Mouse (Mus musculus) embryo, embryonic 10.5 days (tissue): Measurements from ENCODE around the gene Hook2.

Source experiments
- DNase-seq: peaks from one replicate; pipeline ENCODE4 v3.0.0-alpha.2; 2015; ENCODE audit warnings: low spot score

The Hook2 gene

DNA sequence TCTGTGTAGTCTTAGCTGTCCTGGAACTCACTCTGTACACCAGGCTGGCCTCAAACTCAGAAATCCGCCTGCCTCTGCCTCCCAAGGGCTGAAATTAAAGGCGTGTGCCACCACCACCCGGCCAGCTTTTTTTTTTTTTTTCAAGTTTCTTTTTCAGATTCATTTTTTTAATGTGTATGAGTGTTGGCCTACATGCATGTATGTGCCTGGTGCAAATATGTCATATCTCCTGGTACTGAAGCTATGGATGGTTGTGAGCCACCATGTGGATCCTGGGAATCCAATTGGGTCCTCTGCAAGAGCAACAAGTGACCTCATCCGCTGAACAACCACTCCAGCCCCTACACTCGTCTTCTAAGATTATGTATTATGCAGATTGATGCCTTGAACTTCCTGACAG, 3.0 kb upstream of the Hook2 start:
- no peak for DNase-seq

DNA sequence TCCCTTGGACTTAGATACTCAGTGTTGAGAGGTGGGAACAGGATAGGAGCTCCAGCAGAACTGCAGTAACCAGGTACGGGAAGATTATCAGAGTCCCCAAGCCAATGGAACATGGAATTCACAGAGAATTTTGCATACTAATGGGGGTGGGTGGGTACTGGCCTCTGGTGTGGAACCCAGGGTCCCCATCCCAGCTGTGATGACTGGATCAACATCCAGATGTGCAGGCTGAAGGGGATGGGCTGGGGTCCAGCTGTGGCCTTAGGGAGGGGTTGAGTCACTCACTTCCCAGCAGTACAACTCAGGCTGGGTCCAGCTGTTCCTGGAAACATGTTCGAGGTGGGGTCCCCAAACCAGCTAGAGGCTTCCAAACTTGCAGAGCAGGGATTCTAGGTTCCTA, 2.5 kb upstream of the Hook2 start:
- DNase-seq = no peak

DNA sequence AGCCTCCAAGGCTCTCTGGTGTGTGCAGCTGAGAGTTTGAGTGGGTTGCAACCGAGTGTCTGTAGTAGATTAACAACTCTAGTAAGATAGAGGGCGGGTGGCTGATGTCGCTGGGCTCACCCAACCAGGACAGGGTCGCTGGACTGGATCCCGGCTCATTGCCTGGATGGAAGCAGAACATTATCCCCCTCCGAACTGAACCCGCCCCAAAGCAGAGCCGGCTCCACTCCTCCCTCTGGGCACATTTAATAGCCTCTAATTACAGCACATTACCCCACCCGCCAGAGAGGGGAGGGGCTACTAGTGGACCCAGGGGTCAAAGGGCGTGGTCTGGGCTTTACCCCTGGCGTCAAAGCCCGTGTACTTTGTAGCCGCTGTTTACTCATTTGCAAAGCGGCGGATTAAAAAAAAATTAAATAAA, 1.1 kb upstream of the Hook2 start:
- DNase-seq = peak; percentile 44

DNA sequence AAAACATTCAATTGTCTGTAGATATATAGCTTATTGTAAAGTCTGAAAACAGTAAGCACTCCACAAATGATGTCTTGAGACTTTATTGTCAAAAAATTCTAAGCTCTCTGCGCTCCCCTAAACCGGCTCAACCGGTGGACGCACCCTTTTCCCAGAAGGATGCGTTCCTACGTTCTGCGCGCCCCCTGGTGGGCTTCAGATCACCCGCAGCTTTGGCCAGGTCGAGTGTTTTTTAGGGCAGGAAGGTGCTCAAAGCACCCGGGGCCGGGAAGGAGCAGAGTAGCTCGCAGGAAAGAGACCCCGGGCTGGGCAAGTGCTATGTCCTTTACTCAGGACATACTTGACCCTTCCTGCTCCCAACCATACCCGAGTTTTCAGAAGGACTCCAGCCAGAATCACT, 593 bp upstream of the Hook2 start:
- peak; percentile 95 for DNase-seq

DNA sequence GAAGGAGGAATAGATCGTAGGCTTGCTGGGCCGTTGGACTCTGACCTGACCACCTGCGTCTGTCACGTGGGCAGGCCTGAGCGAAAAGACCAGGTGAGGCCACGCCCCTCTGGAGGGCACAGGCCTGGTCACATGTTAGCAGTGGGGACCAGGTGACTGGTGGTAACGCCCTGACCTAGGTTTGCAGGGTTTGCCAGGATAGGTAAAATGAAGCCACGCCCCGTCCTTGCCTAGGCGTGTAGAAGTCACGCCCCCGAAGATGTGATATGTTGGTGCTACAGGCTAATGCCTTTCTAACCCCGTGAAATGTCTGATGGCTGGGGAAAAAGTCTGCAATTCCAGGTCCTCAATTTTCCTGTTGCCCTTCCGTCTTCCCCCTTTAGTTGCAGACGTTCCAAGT, 433 bp downstream of the Hook2 start:
- DNase-seq = peak; percentile 62

DNA sequence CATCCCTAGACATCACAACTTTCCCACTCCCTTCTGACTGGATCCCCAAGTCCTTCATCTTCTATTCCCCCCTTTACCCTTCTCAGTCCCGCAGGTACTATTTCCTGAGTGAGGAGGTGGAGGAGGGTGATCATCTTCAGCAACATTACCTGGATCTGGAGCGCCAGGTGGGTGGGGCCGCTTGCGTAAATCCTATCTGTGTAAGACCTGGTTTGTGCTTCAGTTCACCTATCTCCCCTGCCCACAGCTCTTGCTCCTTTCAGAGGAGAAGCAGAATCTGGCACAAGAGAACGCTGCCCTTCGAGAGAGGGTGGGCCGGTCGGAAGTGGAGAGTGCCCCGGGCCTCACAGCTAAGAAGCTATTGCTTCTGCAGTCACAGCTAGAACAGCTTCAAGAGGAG, 4.0 kb downstream of the Hook2 start:
- no peak for DNase-seq

DNA sequence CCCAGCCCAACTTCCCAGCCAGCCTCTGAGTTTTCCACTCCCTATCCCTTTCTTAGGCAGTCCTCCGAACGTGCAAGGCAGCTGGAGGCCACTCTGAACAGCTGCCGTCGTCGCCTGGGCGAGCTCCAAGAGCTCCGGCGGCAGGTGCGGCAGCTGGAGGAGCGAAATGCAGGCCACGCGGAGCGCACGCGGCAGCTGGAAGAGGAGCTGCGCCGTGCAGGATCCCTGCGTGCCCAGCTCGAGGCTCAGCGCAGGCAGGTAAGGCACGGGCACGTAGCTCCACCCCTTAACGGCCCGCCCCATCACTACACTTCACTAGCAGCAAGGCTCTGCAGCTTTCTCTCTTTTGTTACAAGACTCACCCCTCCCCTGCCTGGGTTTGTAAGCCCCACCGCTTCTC, 5.3 kb downstream of the Hook2 start:
- DNase-seq = no peak

DNA sequence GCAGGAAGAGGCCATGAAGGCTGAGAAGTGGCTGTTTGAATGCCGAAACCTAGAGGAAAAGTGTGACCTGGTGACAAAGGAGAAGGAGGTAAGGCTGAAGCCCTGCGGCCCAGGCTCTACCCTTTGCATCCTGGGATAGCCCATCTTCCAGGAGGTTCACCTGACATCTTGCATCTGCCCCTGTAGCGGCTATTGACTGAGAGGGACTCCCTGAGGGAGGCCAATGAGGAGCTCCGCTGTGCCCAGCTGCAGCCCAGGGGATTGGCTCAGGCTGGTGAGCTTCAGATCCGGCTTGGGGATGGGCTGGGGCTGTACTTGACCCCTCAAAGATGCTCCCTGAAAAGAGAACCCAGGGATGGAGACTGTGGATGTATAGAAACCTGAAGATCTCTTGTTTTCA, 6.6 kb downstream of the Hook2 start:
- DNase-seq = no peak

DNA sequence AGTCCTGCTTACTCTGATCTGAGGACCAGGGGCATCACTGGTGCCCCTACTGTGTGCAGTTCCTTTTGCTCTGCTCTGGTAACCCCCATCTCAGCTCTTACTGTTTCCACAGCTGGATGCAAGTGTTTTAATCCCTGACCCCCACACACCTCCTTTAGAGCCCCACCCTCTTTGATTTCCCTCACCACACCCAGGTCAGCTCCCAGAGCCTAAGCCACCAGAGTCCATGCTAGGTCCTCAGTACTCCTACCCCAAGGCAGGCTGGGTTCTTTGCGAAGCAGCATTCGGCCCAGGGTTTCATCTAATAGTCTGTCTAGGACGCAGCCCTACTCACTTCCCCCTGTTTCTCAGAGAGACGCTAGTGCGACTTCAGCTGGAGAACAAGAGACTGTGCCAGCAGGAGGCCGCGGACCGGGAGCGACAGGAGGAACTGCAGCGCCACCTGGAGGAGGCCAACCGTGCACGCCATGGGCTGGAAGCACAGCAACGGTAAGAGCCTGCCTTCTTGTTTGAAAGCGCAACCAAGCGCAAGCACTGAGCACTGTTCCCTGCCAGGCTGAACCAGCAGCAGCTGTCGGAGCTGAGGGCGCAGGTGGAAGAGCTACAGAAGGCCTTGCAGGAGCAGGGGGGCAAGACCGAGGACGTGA, 7.4 kb downstream of the Hook2 start:
- peak; percentile 94 for DNase-seq

DNA sequence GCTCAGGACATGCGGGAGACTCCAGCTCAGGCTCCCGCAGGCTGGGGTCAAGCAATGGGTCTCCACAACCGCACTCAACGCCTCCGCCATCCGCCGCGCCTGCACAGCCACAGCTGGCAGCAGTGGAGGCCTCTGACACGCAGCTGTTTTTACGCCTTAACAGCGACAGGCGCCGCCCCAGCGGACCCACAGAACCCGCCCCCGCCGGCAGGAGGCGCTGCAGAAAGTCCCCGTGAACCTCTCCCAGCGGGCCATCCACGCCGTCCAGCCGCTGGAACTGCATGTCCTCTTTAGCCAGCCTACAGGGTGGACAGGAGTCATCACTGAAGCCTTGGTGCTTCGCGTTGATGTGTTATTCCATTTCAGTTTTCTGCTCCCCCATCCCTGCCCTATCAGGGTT, 17.3 kb downstream of the Hook2 start:
- peak; percentile 39 for DNase-seq

DNA sequence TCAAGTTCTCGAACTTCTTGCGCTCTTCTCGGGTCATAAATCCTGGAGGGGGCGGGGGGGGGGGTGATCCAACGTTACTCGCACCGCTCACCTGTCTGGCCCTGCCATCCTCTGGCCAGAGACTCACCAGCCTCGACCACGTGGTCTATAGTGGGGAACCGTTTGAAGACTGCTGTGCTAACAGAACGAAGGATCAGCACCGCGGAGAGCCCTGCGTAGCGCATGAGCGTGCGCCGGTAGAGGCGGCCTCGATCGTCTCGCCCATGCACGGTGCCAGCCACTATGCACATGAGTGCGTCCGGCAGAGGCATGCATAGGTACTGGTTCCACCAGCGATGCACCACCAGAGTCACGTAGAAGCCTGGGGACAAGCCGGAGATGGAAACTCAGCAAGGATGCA, 20.8 kb downstream of the Hook2 start:
- DNase-seq = no peak

DNA sequence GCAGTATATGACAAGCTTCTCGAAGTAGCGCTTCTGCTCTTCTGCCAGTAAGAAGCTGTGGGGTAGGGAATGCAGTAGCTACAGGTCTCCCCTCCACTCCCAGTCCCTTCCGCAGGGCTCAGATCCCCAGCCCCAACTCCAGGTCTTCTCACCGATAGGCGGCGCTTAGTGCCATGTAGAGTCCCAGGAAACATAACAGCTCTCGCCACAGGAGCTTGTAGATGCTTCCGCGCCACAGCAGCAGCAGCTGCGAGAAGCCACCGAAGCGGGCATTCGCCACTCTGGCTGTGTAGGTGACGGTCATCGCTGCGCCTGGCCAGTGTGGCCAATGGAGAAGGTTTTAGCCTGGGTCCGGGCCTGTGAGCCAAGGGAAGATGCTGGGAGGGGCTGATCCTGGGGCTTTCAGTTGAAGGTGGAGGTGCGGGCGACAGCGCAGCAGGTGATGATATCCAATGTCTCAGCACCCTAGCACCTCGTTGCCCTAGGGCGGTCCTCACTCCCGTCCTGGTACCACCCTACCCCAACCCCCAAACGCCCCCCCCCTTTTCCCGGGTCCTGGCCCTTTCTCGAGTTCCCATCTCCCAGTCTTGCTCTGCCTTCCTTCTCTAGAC, 22.9 kb downstream of the Hook2 start:
- DNase-seq = peak; percentile 89

DNA sequence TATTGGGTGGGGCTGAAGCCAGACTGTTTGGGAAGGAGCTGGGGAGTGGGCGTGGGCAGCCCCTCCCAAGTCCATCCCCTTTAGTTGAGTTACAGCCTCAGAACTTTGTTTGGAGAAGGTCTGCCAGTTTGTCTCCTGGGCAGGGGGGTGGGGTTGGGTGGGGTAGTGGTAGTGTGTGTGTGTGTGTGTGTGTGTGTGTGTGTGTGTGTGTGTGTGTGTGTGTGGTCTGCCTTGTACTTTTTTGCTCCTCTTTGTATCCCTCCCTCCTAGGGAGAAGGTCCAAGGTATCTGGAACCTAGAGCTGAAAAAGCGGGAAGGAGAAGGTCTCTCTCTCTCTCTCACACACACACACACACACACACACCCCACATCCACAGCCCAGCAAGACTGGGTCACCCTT, 24.0 kb downstream of the Hook2 start, which contains the start of gene Best2:
TSS of gene Best2 (minus strand) at position 101 of the 400 bp plus-strand sequence.
- no peak for DNase-seq

DNA sequence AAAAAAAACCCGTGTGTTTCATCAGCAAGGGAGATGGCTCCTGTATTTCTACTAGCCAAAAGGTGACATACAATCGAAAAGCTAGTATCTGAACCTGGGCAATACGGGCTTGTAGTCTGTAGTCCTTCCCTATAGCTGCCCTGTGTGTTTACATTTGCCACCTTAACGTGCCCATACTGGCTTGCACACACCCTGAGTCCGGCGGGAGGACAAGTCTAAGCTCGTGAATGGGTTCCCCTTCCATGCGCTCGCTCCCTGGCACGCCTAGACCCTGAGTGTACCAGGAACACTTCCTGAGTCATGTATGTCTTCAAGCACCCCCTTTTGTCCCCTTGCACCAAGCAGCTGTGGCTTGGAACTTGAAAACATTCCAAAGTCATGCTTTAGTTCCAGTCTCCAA, 26.3 kb downstream of the Hook2 start:
- DNase-seq = no peak

DNA sequence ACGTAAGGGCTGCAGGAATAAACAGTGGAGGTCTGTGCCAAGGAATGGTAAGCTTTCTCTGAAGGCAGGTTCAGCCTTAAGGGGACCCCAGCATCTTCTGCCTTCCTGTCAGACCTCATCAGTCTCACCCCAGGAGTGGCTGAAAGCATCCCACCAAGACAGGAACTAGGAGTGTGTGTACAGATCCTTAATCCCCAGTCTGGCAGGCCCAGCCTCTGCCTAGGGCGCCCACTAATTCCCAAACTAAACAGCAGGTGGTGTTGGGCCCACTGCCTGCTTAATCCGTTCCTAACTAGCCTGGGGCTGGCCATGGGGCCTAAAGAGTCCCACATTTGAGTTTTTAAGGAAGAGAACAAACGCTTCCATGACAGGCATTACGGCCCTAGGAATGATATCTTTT, 26.8 kb downstream of the Hook2 start:
- no peak for DNase-seq

DNA sequence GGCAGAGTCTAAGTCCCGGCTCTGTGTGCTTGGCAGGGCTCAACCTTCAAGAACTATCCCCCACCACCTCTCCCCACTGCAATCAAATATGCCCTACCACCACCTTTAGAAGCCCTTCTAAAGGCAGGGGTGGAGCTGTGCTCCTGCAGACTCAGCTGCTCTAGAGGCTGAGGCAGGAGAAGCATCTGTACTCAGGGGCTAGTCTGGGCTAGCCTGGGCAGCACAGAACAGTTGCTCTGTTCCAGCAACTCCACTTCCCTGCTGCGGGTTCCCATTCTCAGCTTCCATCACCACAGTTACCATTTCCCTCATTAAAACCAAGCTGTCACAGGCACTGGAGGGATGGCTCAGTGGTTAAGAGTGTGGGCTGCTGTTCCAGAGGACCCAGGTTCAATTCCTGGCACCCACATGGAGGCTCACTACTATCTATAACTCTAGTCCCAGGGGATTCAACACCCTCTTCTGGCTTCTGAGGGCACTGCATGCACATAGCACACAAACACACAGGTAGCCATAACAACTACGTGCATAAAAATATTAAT, 31.2 kb downstream of the Hook2 start:
- DNase-seq = no peak

DNA sequence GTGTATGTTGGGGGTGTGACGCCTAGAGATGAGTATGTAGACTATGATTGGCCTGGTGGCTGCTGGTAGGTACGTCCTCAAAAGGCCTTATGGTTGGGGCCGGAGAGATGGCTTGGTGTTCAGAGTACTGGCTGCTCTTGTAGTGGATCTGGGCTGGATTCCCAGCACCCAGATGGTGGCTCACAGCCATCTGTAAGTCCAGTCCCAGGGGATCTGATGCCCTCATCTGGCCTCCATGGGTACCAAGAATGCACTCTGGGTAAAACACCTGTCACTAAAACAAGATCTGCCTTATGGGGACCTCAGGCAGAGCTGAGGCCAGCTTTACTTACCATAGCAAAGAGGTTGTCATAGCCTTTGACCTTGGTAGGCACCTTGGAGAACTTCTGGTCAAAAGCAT, 33.4 kb downstream of the Hook2 start:
- no peak for DNase-seq

DNA sequence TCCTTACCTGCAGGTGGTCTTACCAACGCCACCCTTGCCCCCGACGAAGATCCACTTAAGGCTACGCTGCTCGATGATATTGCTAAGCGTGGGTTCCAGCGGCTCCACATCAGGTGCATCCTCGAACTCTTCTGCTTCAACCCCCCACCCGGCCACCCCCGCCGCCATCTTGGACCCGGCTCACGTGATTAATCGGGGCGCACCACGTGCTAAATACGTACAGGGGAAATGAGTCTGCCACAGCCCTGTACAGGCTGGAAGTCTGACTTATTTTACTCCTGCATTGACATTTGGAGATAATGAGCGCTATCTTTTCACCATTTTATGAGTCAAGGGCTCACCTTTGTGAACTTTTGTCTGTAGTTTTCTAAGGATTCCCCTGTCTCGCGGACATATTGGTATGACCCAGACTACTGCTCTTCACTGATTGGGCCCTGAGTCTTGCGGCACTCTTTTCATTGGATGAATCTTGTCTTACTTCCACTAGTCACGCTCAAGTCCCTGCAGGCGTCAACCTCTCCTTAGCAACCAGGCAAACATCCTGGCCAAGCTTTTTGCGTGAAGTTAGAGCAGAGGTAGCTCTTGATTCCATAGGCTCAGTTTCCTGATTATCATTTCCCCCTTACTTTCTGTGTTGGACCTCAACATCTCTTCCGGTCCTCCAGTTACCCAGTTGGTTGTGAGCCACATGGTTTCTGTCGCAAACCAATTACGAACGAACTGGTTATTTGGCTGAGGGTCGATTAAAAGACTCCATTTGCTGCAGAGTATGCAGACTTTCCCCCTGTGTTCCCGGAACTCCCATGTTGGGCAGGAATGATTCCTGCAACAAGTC, 34.9 kb downstream of the Hook2 start, which contains the start of gene Asna1:
TSS of gene Asna1 (minus strand) at position 184 of the 835 bp plus-strand sequence.
- DNase-seq = peak; percentile 95

DNA sequence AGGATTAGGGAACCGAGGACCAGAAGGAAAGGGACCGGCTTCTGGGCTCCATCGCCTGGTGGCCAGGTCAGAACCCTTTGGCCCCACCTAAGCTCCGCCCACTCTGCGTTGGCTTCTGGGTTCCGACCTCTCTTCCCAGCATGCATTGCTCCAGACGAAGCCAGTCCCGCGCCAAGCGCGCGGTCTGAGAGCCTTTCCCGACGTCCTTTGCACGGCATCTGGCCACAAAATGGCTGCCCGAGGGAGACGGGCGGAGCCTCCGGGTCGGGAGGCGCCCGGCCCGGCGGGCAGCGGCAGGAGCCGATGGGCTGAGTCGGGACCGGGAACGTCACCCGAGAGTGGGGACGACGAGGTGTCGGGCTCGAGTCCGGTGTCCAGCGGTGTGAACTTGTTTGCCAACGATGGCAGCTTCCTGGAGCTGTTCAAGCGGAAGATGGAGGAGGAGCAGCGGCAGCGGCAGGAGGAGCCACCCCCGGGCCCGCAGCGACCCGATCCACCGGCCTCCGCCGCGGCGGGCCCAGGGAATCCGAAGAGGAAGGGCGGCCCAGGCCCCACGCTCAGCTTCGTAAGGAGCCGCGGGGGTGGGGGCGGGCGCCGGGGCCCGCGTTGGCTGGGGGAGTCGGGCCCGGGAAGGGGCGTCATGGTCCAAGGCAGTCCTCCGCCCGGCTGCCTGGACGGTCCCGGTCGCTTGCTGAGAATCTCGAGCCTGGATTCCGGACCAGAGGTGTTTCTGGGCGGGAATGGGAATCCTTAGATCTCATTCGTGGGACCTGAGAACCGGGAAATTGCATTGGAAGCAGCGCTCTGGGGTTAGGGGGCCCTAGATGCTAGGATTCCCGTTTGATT, 36.5 kb downstream of the Hook2 start, which contains the start of gene Trir:
TSS of gene Trir (plus strand) at position 154 of the 846 bp plus-strand sequence.
- DNase-seq = peak; percentile 99

DNA sequence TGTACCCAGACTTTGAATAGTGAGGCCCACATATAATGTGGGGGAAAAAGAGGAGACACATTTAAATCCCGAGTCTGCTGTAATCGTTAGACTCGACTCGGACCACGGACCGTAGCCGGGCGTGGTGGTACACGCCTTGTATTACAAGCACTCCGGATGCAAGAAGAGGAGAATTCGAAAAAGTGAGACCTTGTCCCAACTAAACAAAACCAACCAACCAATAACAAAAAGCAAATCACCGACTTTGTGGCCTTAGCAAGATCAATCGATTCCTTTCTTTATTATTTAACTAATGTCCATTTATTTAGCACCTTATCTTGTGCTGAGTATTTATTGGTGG, 37.1 kb downstream of the Hook2 start:
- DNase-seq = peak; percentile 32

DNA sequence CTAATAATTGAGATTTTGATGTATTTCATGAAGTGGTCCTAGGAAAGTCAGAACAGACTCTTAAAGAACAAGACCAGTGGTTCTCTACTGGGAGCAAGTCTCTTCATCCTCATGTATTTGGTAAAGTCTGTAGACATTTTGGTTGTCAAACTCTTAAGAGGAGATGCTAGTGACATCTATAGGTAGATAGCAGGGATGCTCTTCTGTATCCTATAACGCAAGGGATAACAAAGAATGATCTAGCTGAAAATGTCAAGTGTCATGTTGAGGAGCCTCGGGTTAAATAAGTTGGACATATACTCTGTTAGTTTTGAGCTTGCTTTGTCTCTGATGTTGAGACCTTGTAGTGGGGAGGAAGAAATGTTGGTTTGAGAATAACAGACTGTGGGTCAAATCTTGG, 37.5 kb downstream of the Hook2 start:
- no peak for DNase-seq

DNA sequence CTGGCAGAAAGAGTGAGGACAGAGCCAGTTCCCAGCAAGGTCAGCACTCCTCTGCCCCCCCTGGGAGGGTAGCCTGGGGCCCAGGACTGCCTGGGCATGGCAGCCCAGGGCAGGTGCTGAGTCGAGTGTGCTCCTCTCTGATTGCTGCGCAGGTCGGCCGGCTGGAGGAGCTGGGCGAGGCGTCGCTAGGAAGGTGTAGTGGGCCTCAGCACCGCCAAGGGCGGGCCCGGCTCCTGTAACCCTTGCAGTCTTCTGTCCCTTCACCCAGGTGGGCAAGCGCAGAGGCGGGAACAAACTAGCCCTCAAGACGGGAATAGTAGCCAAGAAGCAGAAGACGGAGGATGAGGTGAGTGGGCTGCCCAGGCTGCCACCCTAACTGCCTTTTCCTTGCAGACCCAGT, 38.9 kb downstream of the Hook2 start:
- DNase-seq = no peak
